Mouse (Mus musculus) bone marrow macrophage, adult 2 months (primary cell): Measurements from ENCODE around the gene Gdf1. TPM values are rescaled to one million over a fixed set of nuclear protein-coding genes. Genes with fewer than 3 reads are reported as not detected.

Source experiments
- H3K27ac ChIP-seq: 2 replicates; pipeline ENCODE4 v1.5.1; 2012; ENCODE audit warnings: low read depth, low read length; ENCODE audit not compliant: insufficient read depth
- H3K4me1 ChIP-seq: 2 replicates; pipeline ENCODE4 v1.6.1; 2012; ENCODE audit warnings: low read length; ENCODE audit not compliant: control insufficient read depth, insufficient read depth
- H3K4me3 ChIP-seq: 2 replicates; pipeline ENCODE4 v1.5.1; 2012; ENCODE audit warnings: mild to moderate bottlenecking, low read length, moderate library complexity; ENCODE audit not compliant: insufficient read depth
- CTCF ChIP-seq: IDR thresholded peaks from 2 replicates; pipeline ENCODE4 v1.5.1; 2012; ENCODE audit warnings: low read depth, mild to moderate bottlenecking, low read length, moderate library complexity
- POLR2A ChIP-seq: IDR thresholded peaks from 2 replicates; pipeline ENCODE4 v1.6.1; 2012; ENCODE audit warnings: mild to moderate bottlenecking, low read depth, low read length, borderline replicate concordance
- polyA plus RNA-seq: library from polyadenylated mRNA; stranded (reverse); fragments of >200 nt; gene quantifications from 2 replicates; pipeline ENCODE4 v1.2.4, GENCODE M21; 2012; ENCODE audit not compliant: missing spikeins, insufficient read depth, insufficient read length

Gene Gdf1
- polyA plus RNA-seq, 1 experiment = not detected

- Histone ChIP-seq H3K4me1 (peaks cover 27% of the 10 kb centered on the region), H3K4me3 (no peak overlapping the region), H3K27ac (peak overlapping the region; percentile 38)
- TF ChIP-seq CTCF = no peak
- no peak for TF ChIP-seq POLR2A
Measured at GRCm38 (mm10) chr8:70356111-70356510, 26.5 kb downstream of the Gdf1 start.

- H3K4me3 ChIP-seq = no peak overlapping the region
- no peak for TF ChIP-seq CTCF
- no peak for TF ChIP-seq POLR2A
- H3K4me1 ChIP-seq = peaks cover 23% of the 10 kb centered on the region
- no peak overlapping the region for H3K27ac ChIP-seq
Measured at GRCm38 (mm10) chr8:70359411-70359810, 29.8 kb downstream of the Gdf1 start.

- H3K4me1 ChIP-seq = peaks cover 13% of the 10 kb centered on the region
- TF ChIP-seq POLR2A (no peak), CTCF (peak; percentile 56)
- no peak overlapping the region for H3K4me3 ChIP-seq
- no peak overlapping the region for H3K27ac ChIP-seq
Measured at GRCm38 (mm10) chr8:70360769-70361168, 31.2 kb downstream of the Gdf1 start.

- H3K27ac ChIP-seq = no peak overlapping the region
- H3K4me3 ChIP-seq = no peak overlapping the region
- no peak for TF ChIP-seq CTCF
- no peak for TF ChIP-seq POLR2A
- H3K4me1 ChIP-seq = peaks cover 8% of the 10 kb centered on the region
Measured at GRCm38 (mm10) chr8:70361484-70362032, 31.9 kb downstream of the Gdf1 start.

- Histone ChIP-seq H3K4me1 (peaks cover 4% of the 10 kb centered on the region; the same call in 1 of the 2 replicates), H3K4me3 (no peak overlapping the region), H3K27ac (no peak overlapping the region)
- TF ChIP-seq POLR2A = no peak
- TF ChIP-seq CTCF = no peak
Measured at GRCm38 (mm10) chr8:70364066-70364465, 34.4 kb downstream of the Gdf1 start.

- H3K4me3 ChIP-seq = no peak overlapping the region
- H3K27ac ChIP-seq = no peak overlapping the region
- H3K4me1 ChIP-seq = peaks cover 4% of the 10 kb centered on the region; the same call in 1 of the 2 replicates
- TF ChIP-seq CTCF (no peak), POLR2A (no peak)
Measured at GRCm38 (mm10) chr8:70366588-70366987, 37.0 kb downstream of the Gdf1 start.

- Histone ChIP-seq H3K4me1 (peaks cover 7% of the 10 kb centered on the region), H3K27ac (no peak overlapping the region), H3K4me3 (no peak overlapping the region)
- TF ChIP-seq POLR2A = no peak
- no peak for TF ChIP-seq CTCF
Measured at GRCm38 (mm10) chr8:70370476-70370875, 40.9 kb downstream of the Gdf1 start.

GRCm38 (mm10) chr8:70371951-70372350, 42.3 kb downstream of the Gdf1 start:
- no peak overlapping the region for H3K27ac ChIP-seq
- no peak overlapping the region for H3K4me3 ChIP-seq
- no peak for TF ChIP-seq POLR2A
- peaks cover 9% of the 10 kb centered on the region for H3K4me1 ChIP-seq

- Histone ChIP-seq H3K4me1 (peaks cover 9% of the 10 kb centered on the region), H3K27ac (no peak within 1 kb of the TSS), H3K4me3 (peak within 1 kb of the TSS; percentile 56)
- TF ChIP-seq CTCF (no peak), POLR2A (no peak)
Measured at GRCm38 (mm10) chr8:70373397-70374317, 44.0 kb downstream of the Gdf1 start, which contains the start of gene Comp. Gene Comp, plus strand, starts transcription at chr8:70373558.
